Mouse (Mus musculus): Measurements from ENCODE around the gene Kmt2d. TPM values are rescaled to one million over a fixed set of nuclear protein-coding genes. Genes with fewer than 3 reads are reported as not detected.

Gene Kmt2d
- polyA plus RNA-seq, 1 experiment from 2014 or later: 11.9 TPM

DNA sequence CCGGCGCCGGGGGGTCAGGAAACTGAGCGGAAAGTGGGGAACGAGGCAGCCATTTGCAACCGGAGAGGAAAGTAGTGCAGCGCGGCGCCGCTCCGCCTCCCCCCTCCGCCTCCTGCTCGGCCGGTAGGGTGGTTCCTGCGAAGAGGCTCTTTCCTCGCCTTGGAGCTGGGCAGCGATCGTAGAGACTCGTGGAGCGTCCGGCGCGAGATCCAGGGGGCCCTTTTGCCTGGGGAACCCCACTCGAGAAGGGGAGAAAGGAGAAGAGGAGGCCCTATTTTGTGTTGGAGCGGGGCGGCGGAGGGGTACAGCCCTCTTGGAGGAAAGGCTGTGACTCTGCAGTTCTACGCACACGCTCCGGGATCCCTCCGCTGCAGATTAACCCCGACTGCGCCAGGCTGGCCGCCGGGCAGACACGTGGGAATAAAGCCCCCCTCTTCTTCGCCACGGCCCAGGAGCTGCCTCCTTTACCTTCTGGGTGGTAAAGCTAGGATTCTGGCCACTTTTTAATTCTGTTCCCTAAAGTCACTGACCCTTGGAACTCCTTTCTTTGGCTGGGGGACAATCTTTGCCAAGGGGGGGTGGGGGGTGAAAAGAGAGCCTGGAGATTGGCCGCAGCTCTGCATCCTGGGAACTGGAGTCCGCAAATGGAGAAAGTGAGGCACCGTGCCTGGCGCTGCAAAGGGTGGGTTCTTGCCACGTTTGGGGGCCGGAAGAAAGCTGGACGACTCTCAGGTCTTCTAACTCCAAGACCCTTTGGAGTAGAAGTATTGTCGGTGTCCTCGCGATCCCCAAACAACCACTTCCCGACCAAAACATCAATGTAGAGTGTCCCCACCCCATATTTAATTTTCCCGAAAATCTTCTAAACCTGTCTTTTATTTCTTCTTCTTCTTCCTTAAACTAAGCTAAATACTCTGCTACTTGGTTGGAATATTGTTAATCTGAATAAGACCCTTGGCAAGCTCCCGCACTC lies 1.2 kb upstream of the Kmt2d start:
- no peaks in the 10 kb centered on the region for H3K27me3 ChIP-seq (ENCODE audit: control insufficient read depth, insufficient read depth, low read depth, low read length)
- H3K27ac ChIP-seq (ENCODE audit: low read length): peak overlapping the region; percentile 96
- H3K4me3 ChIP-seq (ENCODE audit: low read length): peak overlapping the region; percentile 71
- peak overlapping the region; percentile 93 for H3K4me2 ChIP-seq (ENCODE audit: low read depth, low read length)
- 2% methylated on average over 50 of the region's 51 CpGs for WGBS
- peaks cover 31% of the 10 kb centered on the region for H3K4me1 ChIP-seq (replicated peaks; ENCODE audit: control insufficient read depth, insufficient read depth, low read length)
- no peaks in the 10 kb centered on the region for H3K36me3 ChIP-seq (ENCODE audit: control insufficient read depth, insufficient read depth, low read length)
- peak overlapping the region; percentile 91 for H3K9ac ChIP-seq (ENCODE audit: low read length)
- peak; percentile 76 for ATAC-seq (ENCODE audit: low read depth)
- no peaks in the 10 kb centered on the region for H3K9me3 ChIP-seq (ENCODE audit: control insufficient read depth, low read length)

DNA sequence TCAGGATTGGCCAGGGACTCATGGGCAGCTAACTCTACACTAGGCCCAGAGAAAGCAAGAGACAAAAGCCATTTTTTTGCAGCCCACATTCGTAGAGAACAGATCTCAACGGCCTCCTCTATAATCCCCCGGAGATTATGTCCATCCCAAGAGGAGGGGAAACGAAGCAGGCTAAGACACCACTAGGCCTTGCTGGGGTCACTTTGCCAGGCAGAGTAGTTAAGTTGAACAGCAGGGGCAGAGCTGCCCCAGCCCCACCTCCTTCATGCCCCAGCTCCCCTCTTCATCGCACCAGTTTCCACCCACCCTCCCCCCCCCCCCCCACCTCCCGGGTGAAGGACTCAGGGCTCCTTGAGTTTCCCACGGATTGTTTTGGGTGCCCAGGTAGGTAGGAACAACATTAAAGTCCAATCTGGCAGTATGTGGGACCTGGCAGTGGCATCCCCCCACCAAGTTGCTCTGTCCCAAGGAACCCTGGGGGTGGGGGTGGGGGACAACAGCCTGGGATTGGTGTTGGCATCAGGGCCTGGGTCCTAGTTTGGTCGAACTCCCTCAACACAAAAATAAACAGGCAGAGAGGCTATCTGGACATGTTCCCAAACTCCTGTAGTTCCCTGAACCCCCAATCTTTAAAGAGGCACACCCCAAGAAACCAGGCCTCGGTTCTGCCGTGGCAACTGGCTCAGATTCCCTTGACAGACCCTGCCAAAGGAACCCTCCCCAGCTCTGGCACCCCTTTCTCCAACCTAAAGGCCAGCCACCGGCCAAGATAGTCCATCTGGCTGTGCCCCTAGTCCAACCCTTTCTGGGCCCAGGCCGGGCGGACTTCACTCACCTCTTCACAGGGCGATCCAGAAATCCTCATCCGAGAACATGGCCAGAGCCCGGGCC lies 580 bp downstream of the Kmt2d start:
- H3K4me3 ChIP-seq (ENCODE audit: low read length): peak overlapping the region; percentile 71
- H3K27ac ChIP-seq (ENCODE audit: low read length): peak overlapping the region; percentile 96
- WGBS: 0% methylated on average over 14 of the region's 16 CpGs
- H3K9ac ChIP-seq (ENCODE audit: low read length): peak overlapping the region; percentile 91
- H3K27me3 ChIP-seq (ENCODE audit: control insufficient read depth, insufficient read depth, low read depth, low read length): no peaks in the 10 kb centered on the region
- peaks cover 13% of the 10 kb centered on the region for H3K36me3 ChIP-seq (ENCODE audit: control insufficient read depth, insufficient read depth, low read length)
- peak overlapping the region; percentile 93 for H3K4me2 ChIP-seq (ENCODE audit: low read depth, low read length)
- peaks cover 35% of the 10 kb centered on the region for H3K4me1 ChIP-seq (replicated peaks; ENCODE audit: control insufficient read depth, insufficient read depth, low read length)
- no peaks in the 10 kb centered on the region for H3K9me3 ChIP-seq (ENCODE audit: control insufficient read depth, low read length)
- ATAC-seq (ENCODE audit: low read depth): no peak

DNA sequence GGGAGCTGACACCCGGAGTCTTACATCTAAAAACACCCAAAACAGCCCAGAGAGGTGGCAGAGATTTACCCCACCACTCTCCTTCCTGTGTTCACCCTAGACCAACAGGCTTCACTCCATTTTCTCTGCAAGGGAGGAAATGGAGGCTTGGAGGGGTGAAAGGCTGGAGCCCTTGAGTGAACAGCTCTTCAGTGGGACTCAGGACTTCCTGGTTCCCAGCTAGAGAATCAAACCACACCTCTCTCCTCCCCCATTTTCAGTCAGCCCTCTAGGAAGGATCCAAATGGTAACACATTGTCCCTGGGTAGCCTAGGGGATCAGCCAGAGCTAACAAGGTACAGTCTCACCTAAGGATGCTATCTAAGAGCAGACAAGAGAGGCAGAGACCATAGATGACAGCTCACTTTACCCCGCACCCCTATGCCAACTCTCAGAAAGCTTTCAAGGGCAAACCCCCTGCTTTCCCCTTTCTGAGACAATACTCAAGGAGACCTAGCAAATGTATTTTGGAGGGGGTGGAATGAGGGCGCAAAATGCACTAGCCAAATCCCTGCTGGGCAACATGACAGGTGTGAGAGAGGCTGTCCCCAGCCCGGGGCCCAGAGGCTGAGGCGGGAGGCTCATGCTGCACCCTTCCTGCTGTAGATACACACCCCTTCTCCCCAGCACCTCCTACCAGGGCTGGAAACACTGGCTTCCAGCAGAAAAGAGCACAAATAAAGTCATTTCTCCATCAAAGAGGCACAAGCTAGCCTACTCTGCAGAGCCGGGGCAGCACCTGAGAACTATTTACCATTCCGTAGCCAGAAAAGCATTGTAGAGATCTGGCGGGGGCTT lies 1.4 kb downstream of the Kmt2d start:
- no peaks in the 10 kb centered on the region for H3K27me3 ChIP-seq (ENCODE audit: control insufficient read depth, insufficient read depth, low read depth, low read length)
- peaks cover 35% of the 10 kb centered on the region for H3K4me1 ChIP-seq (replicated peaks; ENCODE audit: control insufficient read depth, insufficient read depth, low read length)
- peak overlapping the region; percentile 93 for H3K4me2 ChIP-seq (ENCODE audit: low read depth, low read length)
- H3K9me3 ChIP-seq (ENCODE audit: control insufficient read depth, low read length): no peaks in the 10 kb centered on the region
- peak overlapping the region; percentile 71 for H3K27ac ChIP-seq (ENCODE audit: low read length)
- peak overlapping the region; percentile 71 for H3K4me3 ChIP-seq (ENCODE audit: low read length)
- 2% methylated on average over 8 of the region's 8 CpGs for WGBS
- H3K36me3 ChIP-seq (ENCODE audit: control insufficient read depth, insufficient read depth, low read length): peaks cover 21% of the 10 kb centered on the region
- H3K9ac ChIP-seq (ENCODE audit: low read length): peak overlapping the region; percentile 91
- ATAC-seq (ENCODE audit: low read depth): no peak

DNA sequence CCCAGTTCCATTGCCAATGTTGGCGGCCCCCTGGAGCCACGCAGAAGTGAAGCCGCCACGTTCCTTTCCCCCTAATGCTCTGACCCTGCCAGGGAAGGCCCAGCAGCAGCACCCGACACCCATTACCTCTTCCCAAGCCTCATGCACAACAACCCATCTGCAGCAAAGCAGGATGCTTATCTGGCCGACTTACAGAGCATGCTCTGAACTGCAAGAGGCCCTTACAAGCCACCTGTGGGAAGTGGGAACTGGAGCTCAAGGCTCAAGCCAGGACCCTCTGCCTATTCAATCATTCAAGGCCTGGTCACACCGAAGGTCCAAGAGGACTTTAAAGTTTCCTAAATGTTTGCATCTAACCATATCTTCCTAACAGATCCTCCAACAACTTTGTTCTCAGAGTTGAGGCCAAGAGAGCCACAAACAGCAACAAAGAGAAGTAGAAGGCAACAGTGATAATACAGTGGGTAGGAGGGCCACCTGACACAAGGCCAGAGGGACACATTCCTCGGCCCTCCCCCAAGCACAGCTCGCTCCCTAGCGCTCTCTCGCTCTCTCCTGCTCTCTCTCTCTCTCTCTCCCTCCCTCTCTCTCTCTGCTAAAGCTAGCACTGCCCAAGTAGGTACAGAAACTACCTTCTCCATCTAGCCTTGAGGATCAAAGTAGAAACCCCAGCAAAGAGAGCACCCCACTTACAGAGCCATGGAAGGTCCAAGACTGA lies 2.5 kb downstream of the Kmt2d start:
- no peak for ATAC-seq (ENCODE audit: low read depth)
- H3K27ac ChIP-seq (ENCODE audit: low read length): peak overlapping the region; percentile 71
- peak overlapping the region; percentile 93 for H3K4me2 ChIP-seq (ENCODE audit: low read depth, low read length)
- H3K36me3 ChIP-seq (ENCODE audit: control insufficient read depth, insufficient read depth, low read length): peaks cover 31% of the 10 kb centered on the region
- WGBS: 24% methylated on average over 11 of the region's 11 CpGs
- H3K4me1 ChIP-seq (replicated peaks; ENCODE audit: control insufficient read depth, insufficient read depth, low read length): peaks cover 35% of the 10 kb centered on the region
- no peaks in the 10 kb centered on the region for H3K27me3 ChIP-seq (ENCODE audit: control insufficient read depth, insufficient read depth, low read depth, low read length)
- peak overlapping the region; percentile 91 for H3K9ac ChIP-seq (ENCODE audit: low read length)
- no peaks in the 10 kb centered on the region for H3K9me3 ChIP-seq (ENCODE audit: control insufficient read depth, low read length)
- peak overlapping the region; percentile 71 for H3K4me3 ChIP-seq (ENCODE audit: low read length)

DNA sequence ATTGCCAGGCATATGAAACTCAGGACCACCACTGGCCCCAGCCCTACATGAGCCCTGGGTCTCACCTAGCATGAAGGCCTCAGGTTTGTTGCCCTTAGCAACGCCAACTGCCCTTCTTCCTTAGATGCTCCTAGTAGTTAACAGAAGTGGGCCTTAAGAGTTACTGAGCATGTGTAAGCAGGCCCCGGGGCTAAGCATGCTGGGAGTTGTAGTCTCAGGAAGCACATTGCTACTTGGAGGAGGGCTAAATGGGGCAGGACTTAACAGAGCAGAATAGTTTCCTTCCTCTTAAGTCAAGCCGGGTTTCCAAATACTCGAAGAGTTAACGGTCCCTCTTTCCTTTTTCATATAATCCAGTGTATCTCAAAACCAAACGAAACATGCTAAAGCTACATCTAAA lies 3.7 kb downstream of the Kmt2d start:
- Histone ChIP-seq H3K27ac (ENCODE audit: low read length) (peak overlapping the region; percentile 38), H3K4me2 (ENCODE audit: low read depth, low read length) (peak overlapping the region; percentile 93), H3K4me3 (ENCODE audit: low read length) (peak overlapping the region; percentile 71; the same call in 1 of the 2 replicates), H3K4me1 (replicated peaks; ENCODE audit: control insufficient read depth, insufficient read depth, low read length) (peaks cover 31% of the 10 kb centered on the region), H3K9me3 (ENCODE audit: control insufficient read depth, low read length) (no peaks in the 10 kb centered on the region), H3K27me3 (ENCODE audit: control insufficient read depth, insufficient read depth, low read depth, low read length) (no peaks in the 10 kb centered on the region), H3K9ac (ENCODE audit: low read length) (no peak overlapping the region), H3K36me3 (ENCODE audit: control insufficient read depth, insufficient read depth, low read length) (peaks cover 43% of the 10 kb centered on the region)
- 0 out of 2 replicates have a peak, but pooled peaks have one; percentile 27 for ATAC-seq (ENCODE audit: low read depth)
- WGBS: 32% methylated on average over 6 of the region's 6 CpGs

DNA sequence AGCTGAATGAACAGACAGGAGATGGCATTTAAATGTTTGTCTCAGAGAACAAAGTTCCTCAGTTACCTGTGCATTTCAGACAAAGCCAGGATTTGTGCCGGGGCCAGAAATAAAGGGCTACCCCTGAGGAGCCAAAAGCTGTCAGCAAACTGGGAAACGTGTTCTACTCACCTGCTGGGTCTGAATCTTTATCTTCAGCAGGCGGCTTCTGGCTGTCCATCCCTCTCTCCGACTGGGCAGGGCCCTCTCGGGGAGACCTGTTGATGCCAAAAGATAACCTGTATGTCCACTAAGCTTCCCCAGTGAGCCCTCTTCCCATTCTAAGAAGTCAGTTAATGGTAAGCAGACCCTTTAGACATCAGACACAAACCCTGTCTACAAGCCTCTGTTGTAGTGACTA lies 4.5 kb downstream of the Kmt2d start:
- Histone ChIP-seq H3K36me3 (ENCODE audit: control insufficient read depth, insufficient read depth, low read length) (peaks cover 52% of the 10 kb centered on the region), H3K4me1 (replicated peaks; ENCODE audit: control insufficient read depth, insufficient read depth, low read length) (peaks cover 31% of the 10 kb centered on the region), H3K27ac (ENCODE audit: low read length) (no peak overlapping the region), H3K9ac (ENCODE audit: low read length) (0 out of 2 replicates have a peak overlapping the region, but pooled peaks have one; percentile 24), H3K27me3 (ENCODE audit: control insufficient read depth, insufficient read depth, low read depth, low read length) (no peaks in the 10 kb centered on the region), H3K4me2 (ENCODE audit: low read depth, low read length) (no peak overlapping the region), H3K9me3 (ENCODE audit: control insufficient read depth, low read length) (no peaks in the 10 kb centered on the region), H3K4me3 (ENCODE audit: low read length) (no peak overlapping the region)
- ATAC-seq (ENCODE audit: low read depth): no peak
- 82% methylated on average over 5 of the region's 5 CpGs for WGBS

DNA sequence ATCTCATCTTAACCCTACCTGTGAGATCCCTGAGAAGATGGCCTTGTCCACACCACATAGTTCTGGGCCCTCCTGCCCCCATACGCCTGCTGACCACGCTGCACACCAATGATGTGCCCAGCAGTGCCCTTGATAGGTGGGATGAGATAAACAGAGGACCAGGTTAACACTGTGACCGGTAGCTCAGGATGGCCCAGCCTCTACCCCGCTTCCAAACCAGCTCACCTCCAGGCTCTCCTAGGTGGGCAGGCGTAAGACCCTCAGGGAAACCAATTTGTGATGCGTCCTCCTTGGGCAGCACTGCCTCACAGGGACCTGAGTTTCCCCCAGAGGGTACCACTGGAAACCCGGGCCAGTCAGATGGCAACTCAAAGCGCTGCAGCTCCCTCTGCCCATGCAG lies 5.2 kb downstream of the Kmt2d start:
- Histone ChIP-seq H3K27me3 (ENCODE audit: control insufficient read depth, insufficient read depth, low read depth, low read length) (no peaks in the 10 kb centered on the region), H3K9ac (ENCODE audit: low read length) (no peak overlapping the region), H3K4me3 (ENCODE audit: low read length) (no peak overlapping the region), H3K27ac (ENCODE audit: low read length) (no peak overlapping the region), H3K4me1 (replicated peaks; ENCODE audit: control insufficient read depth, insufficient read depth, low read length) (peaks cover 31% of the 10 kb centered on the region), H3K4me2 (ENCODE audit: low read depth, low read length) (no peak overlapping the region), H3K36me3 (ENCODE audit: control insufficient read depth, insufficient read depth, low read length) (peaks cover 59% of the 10 kb centered on the region), H3K9me3 (ENCODE audit: control insufficient read depth, low read length) (no peaks in the 10 kb centered on the region)
- 95% methylated on average over 8 of the region's 8 CpGs for WGBS
- no peak for ATAC-seq (ENCODE audit: low read depth)

DNA sequence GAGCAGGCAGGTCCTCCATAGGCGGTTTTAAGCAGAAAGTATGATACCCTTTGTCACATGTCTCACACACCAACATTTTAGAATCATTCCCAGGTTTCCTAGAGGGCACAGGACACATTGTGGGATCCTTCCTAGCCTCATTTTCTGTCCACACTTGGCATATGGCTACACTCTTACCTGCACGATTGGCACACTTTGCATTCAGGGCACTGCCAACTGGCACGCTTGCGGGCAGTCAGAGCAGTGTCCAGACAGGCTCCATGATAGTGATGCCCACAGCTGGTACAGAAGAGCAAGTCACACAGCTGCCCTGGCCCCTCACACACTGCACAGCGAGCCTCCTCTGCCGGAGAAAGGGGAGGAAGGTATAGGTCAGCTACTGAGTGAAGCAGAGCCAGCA lies 6.1 kb downstream of the Kmt2d start:
- H3K36me3 ChIP-seq (ENCODE audit: control insufficient read depth, insufficient read depth, low read length): peaks cover 67% of the 10 kb centered on the region
- 89% methylated on average over 6 of the region's 6 CpGs for WGBS
- no peak overlapping the region for H3K27ac ChIP-seq (ENCODE audit: low read length)
- no peaks in the 10 kb centered on the region for H3K9me3 ChIP-seq (ENCODE audit: control insufficient read depth, low read length)
- H3K27me3 ChIP-seq (ENCODE audit: control insufficient read depth, insufficient read depth, low read depth, low read length): no peaks in the 10 kb centered on the region
- H3K4me2 ChIP-seq (ENCODE audit: low read depth, low read length): no peak overlapping the region
- peaks cover 30% of the 10 kb centered on the region for H3K4me1 ChIP-seq (replicated peaks; ENCODE audit: control insufficient read depth, insufficient read depth, low read length)
- H3K4me3 ChIP-seq (ENCODE audit: low read length): no peak overlapping the region
- H3K9ac ChIP-seq (ENCODE audit: low read length): no peak overlapping the region
- no peak for ATAC-seq (ENCODE audit: low read depth)

Data from lung, embryonic 16.5 days (tissue).